Mouse (Mus musculus) frontal cortex, postnatal 36 days (tissue): Measurements from ENCODE around the gene Gm48552.
A peak's percentile ranks its signal among the peaks of the same experiment; 100 is the strongest.

Experiments
- DNase-seq, 2 experiments: peaks; one replicate each; pipeline ENCODE4 v3.0.0; 2022; ENCODE audit warnings: low spot score in 2 of 2

The Gm48552 gene

DNA sequence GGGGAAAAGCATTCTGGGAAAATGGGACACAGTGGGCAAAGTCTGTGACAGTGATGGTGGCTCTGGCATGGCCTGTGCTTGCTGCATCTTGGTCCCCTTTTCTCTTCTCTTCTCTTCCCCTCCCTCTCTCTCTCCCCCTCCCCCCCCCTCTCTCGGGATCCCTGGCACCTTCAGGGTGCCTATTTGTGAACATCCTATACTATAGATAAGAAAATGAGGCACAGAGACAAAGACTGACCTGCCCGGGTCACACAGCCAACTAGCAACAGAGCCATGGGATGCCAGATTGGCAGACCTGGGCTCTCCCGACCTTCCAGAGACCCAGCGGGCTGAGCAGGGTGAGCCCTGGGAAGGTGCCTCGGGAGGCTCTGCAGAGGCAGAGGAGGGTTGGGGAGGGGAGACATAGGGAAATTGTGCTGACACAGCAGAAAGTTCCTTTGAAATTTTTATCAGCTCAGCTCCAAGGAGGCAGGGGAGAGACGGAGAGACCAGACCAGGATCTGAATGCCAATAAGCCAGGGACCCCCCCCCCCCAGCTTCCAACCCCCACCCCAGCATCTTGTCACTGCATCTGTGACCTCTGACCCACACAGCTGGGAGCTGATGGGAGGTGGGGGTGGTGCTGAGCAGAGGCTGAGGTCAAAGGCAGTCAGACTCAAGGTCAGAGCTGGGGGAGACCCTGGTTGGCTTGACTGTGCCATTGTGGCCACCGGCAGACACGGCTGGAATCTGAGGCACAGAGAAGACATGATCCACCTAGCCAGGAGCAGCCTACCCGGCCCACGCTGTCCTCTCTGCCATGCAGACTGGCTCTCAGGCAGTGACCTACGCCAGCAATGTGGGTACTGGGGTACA is 29.6 kb downstream of the Gm48552 start:
- no peak for DNase-seq

DNA sequence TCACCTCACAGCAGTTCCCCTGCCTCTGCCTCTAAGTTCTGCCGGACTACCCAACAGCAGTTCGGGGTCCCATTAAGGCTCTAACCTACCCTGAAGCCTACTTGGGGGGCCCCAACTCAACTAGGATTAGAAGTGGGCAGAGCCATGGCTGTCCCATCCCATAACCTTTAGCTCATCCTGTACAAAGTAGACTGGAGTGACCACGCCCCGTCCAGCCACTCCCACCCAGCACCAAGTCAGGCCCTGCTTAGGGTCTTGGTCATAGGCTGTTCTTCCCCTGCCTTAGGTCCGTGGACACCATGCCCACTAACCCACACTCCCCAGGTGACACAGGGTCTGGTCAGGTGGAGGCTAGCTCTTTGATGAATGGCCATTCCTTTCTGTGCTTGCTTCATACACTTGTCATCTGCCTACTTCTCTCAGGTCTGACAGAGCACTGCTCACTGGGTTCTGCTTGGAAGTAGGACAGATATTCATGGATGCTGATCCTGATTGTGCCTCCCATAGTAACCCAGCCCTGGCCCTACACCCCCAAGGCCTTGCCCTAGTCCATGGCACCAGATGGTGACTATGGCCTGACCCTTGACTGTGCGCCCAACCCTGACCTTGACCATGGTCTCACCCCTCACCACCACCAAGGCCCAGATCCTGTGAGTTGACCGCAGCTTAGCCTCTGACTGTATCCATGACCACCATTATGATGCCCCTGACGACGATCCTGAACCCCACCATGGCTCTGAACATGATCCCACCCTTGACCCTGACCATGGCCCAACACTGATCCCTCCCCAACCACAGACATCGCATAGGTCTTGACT is 30.5 kb downstream of the Gm48552 start:
- no peak for DNase-seq

DNA sequence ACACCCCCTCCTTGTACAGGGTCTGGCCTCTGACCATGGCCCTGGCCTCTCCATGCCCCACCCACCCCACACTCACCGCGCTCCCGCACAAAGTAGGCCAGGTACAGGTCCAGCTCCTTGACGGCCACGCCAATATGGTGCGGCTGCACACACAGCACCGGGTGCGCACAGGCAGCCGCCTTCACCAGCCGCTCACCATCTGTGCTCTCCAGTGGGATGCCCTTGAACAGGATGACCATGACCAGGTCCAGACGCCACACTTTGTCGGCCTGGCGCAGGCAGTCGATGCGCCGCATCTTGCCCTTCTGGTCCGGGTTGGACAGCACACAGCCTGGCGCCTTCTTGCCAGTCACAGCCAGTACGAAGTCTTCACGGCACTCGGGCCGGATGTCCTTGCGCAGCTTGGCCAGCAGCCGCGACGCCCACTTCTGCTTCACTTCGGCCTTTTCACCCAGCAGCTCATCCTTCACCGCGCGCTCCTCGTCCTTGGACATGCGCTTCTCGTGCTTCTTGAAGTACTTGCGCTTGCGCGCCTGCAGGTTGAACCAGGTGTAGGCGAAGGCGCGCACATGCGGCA is 31.5 kb downstream of the Gm48552 start:
- DNase-seq: no peak

DNA sequence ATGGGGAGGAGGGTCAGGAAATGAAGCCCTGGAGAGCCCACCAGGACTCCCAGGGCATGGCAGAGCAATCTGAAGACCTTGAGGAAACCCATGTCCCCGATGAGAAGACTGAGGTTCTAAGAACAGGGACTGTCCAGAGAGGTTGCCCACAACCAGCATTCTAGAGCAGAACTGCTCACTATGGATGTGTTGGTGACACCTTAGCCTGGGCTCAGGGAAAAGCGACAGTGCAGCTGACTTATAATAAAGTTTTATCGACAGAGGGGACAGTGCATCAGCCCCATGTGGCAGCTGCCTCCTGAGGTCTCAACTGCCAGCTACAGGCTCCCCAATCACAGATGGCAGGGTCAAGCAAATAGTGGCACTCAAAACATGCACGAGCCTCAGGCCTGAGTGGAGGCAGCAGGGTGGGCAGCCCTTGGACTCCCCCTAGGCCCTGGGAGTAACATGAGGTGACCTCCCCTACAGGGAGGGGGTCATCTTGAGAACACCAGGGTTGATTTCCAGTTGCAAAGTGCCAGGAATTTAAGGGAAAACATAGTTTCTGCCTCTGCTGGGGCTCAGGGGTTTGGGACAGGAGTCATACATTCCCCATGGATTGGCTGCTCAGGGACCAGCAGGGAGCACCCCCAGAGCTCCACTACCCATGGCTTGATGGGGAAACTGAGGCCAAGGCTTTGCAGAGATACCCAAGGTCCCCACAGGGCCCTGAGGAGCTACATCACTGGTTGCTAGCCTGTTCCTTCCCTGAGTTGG is 32.4 kb downstream of the Gm48552 start:
- no peak for DNase-seq

DNA sequence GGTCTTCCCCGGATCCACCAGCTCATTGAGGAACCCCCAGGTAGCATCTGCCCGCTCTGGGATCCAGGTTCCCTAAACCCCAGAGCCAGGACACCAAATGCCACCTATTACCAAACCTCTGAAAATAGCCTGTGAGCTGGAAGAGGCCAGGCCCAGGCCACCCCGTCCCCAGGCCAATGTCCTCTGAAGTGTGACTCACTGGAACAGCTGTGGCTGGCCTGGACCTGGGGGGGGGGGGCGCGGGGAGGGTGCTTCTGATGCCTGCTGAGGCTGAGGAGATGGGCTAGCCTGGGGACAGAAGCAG is 32.9 kb downstream of the Gm48552 start:
- no peak for DNase-seq

DNA sequence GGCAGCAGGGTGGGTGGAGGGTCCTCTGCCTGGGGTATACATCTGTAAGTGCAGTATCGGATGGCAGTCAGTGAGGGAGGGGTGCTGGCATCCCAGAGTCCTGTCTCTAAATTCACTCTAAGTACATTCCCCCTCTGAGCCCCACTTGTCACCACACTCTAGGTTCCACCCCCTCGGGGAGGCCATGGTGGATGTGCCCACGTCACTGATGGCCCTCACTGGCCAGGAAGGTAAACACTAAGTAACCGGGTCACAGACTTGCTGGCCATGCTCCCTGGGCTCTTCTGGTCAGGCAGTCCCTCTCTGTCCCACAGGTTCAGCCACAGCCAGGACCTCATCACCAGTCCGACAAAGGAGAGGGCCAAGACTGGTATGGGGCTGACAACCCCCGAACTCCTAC is 33.4 kb downstream of the Gm48552 start:
- no peak for DNase-seq

DNA sequence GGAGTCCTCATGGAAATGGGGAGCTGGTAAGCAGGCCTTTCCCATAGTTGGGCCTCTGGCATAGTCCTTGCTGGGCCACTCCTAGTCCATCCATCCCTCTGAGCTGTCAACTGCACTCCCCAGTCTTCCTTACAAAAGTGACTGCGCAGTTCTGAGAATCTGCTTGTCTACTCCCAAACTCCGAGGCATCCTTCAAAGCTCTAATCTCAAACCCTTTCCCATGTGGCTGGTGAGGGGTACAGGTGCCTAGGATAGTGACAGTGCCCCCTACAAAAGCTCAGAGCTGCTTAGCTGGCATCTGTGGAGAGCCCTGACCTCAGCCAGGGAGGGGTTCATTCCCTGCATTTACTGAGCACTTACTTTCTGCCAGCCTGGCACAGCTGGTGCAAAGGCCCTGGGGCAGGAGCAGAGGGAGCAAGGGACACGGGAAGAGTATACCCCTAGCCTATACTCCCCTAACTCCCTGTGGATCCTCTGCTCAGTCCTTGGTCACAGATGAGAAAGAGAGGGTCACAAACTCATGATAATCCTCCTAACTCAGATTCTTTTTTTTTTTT is 33.9 kb downstream of the Gm48552 start:
- no peak for DNase-seq

DNA sequence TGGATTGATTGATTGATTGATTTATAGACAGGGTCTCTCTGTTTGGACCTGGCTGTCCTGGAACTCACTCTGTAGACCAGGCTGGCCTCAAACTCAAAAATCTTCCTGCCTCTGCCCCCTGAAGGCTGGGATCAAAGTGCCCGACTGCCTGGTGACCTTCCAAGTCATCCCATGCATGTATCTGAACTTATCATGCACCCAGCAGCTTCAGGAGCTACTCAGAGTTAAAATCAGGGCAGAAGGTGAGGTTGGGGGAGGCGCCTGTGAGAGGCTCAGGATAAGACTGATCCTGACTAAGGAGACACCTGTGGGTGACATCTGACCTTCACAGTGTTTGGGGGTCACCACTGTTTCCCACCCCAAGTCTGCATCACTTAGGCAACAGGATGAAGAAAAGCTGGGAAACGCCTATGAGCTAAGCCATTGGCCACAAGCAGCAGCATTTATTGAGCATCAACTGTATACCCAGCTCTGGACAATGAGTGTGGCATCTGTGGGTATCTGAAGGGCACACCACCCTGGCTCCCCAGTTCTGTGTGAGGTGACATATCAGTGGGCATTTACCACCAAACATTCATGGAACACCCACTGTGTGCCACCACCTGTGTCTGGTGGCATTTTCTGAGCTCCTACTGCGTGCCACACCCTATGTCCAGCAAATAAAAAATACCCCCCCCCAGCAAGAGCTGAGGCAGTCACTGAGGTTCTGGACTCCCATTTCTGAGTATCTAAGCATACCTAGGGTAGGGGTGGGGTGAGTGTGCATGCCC is 34.9 kb downstream of the Gm48552 start:
- no peak for DNase-seq

DNA sequence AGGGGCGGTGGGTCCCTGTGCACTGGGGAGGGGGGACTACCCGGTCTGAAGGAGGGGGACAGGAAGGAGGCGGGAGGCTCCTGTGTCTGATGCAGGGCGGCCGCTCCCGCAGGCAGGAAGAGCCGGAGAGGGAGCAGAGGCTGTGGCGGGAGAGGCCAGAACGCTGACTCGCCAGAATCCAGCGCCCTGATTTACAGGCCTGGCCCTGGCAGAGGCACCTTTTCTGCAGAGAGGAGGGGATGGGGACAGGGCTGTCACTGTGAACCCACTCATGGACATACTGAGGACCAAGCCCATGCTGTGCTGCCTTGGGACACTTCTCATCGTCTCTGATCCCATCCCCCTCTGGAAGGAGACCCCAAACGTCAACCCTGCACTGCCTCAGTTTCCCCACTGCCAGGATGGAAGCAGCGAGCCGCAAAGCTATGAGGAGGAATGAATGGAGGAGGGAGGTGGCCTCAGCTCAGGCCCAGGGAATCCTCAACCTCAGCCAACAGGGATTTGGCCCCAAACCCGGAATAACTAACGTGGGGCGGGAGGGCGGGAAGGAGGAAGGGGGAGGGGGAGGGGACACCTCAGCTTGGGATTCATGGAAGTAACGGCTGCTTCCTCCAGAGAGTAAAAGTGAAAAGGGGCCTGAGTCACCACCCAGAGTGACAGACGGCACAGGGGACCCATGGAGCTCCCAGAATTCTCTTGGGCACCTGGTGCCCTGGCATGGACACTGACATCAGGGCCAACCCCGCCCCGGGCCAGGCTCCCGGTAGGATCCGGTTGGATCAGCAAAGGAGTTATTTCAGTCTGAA is 35.6 kb downstream of the Gm48552 start:
- DNase-seq: no peak

DNA sequence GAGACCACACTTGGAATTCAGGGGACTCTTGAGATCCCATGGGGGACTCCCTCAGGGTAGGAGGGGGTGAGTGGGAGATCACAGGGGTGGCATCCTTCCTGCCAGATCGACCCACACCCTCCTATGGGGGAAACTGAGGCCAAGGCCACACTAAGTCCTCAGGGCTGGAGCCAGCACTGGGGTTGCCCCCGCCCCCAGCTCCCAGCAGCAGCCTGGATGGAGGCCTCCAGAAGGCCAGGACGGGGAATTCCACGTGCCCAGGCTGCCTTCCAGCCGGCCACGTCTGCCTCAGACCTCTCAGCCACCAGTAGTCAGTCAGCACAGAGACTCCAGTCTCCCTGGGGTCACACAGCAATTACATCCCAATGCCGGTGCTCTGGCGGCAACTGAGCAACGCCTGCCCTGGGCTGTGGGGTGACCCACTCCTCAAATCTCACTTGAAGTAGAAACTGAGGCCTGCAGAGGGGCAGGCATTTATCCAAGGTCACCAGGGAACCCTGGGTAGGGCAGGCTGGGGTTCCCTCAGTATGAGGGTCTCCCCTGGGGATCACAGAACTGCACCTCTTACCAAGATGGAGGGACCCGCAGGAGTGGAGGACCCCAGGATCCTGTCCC is 36.5 kb downstream of the Gm48552 start:
- no peak for DNase-seq

DNA sequence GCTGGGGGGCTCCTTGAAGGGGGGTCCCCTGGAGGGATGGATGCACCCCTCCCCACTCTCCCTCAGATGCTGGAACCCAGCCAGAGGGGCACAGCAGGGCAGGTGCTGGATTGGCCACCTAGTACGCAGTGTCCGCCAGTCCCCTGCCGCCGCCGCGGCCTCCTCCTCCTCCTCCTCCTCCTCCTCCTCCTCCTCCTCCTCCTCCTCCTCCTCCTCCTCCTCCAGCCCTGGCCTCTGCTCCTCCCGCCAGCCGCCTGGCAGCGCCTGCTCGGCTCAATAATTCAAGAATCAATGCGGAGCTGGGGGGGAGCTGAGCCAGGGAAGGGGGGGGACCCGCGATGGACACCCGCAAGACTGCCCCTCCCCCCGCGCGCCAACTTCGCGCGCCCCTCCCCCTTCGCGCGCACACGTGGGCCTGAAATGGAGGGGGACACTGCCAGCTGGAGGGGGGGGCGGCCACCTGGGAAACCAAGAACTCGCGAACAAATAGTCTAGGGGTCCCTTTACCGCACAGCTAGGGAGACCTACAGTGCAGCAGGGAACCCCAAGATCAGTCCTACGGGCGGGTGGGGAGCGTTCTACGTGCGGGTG is 37.4 kb downstream of the Gm48552 start:
- DNase-seq: no peak

DNA sequence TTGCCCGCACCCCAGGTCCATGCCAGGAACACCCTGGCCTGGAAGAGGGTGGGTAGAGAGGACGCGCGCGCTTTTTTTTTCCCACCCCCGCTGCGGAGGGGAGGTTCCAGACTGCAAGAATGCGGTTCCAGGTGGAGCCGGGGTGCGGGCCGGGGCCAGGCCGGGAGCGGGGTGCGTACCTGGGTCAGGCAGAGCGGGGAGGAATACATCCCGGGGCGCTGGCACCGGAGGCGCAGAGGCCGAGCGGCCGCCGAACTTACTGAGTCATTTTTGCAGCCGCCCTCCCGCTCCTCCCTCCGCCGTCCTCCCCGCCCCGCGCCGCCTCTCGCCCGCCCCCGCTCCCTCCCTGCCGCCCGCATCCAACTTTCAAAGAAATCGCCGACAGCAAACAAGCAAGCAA is 38.1 kb downstream of the Gm48552 start:
- peak in 1 of 2 experiments; percentile 51 for DNase-seq

DNA sequence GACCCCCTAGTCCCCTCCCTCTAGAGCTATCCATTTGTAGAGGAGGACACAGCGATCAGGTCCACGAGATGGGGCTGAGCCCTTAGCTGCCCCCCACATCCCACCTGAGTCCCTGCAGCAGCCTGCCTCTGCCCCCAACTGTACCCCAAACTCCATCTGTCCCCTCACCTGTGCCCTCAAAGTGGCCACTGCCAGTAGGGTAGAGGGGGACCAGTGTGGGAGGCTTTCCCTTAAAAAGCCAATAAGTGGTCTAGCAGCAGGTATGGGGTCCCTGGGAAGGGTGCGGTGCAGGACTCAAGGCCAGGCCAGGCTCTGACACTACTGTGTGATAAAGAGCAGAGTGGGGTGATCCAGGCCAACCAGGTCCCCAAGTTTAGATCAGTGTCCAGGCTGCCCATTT is 38.5 kb downstream of the Gm48552 start:
- DNase-seq: no peak

DNA sequence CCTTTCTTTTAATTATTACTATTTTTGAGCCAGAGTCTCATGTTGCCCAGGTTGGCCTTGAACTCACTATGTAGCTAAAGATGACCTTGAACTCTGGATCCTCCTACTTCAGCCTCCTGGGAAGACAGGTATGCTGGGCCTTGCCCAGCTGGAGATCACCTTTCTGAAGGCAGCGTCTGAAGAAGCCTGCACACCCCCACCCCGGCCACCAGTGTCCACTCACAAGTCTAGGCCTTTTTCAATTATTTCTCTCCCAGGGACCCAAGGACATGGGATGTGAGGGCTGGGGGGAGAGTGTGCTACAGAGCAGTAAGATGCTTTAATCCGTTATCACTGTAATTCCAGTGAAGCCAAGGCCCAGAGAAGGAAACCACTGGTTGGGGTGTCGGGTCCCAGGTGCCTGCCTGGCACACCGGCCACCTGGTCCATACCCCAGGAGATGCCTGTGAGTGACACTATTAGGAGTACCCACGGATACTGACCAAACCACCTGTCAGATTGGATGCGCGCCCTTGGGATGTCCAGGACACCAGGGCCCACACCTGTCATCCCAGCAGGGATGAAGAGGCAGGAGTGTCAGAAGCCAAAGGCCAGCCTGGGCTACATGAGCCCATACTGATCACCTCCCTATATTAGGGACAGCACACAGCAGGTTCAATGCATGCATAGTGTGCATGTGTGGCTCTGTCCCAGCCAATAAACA is 39.1 kb downstream of the Gm48552 start:
- DNase-seq: no peak

DNA sequence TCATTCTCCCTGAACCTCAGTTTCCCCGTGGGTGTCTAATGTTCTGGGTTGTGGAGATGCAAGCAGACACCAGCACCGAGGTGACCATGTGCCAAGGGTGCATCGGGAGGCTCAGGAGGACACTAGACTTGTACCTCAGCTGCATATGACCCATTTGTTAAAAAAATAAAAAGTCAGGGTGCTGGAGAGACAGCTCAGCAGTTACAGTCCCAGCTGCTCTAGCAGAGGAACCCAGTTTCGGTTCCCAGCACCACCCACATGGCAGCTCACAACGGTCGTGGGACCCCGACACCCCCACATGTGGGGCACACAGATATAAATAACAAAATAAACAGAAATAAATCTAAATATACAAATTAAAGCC is 39.7 kb downstream of the Gm48552 start:
- DNase-seq: no peak

DNA sequence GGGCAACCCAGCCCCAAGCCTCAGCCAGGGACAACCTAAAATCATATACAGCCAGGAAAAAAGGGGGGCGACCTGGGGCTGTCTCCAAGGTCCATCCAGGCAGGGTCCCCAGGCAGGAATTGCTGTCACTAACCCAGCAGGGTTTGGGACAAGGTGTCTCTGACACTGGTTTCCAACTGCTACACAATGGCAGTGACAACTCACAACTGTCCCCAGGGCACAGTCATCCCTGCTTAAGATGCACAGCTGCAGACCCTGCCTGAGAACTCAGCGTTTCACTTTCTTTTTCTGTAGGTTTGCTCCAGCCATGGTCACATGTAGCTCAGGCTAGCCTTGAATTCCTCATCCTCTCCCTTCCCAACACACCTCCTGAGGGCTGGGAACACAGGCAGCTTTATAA is 40.3 kb downstream of the Gm48552 start:
- no peak for DNase-seq

DNA sequence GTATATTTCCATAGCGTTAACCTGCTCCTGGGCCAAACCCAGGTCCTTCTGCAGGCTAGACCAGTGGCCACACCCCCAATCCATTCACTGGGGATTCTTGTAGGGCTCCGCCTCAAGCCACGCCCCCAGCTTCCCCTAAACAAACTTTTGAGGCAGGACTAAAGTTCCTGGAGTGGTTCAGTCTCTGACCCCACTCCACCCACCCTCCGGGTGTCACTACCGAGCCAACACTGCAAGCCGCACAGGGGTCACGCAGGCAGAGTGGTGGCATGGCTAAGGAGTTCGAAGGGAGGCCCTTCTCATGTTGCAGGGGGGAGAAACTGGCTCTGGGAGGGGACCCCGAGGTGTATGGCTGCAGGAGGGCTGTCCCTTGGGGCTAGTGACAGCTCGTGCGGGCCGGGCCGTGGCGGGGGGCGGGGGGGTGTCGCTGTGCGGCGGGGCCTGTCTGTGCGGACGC is 40.8 kb downstream of the Gm48552 start:
- no peak for DNase-seq

DNA sequence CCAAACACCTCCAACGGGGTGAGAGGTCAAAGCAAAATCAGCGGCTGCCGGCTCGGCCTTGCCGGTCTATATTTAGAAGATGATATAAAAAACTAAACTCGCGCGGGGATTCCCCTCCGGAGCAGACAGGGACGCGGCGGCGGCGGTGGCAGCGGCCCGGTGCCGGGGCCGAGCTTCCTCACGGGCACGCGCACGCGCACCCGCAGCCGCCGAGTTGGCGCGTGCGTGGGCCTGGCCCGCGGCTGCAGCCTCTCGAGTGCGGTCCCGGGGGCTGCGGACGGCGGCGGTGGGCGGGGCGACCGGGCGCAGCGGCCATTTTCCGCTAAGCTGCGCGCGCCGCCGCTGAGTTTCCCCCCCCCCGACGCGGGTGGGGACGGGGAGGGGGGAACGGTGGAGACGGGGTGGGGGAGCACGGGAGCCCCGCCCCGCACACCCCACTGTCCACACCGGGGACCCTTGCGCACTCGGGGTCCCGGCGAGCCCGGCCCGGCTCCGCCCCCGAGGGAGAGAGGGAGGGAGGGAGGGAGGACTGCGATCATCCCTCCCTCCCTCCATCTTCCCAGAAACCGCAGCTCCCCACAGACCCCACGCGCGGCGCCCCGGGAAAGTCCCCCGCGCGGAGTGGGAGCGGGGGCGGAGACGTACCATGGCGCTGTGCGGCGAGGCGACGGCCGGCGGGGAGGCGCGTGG is 41.5 kb downstream of the Gm48552 start:
- DNase-seq: peak; percentile 75 to 85
